Mouse (Mus musculus): ENCODE results near the gene Zc3h8. TPM values are rescaled to one million over a fixed set of nuclear protein-coding genes. Genes with fewer than 3 reads are reported as not detected.

The Zc3h8 gene
- polyA plus RNA-seq, 1 experiment from 2014 or later, result 9.2 TPM

- Histone ChIP-seq H3K9me3 (no peaks in the 10 kb centered on the region), H3K9ac (replicated peaks) (no peak overlapping the region), H3K36me3 (no peaks in the 10 kb centered on the region), H3K4me2 (replicated peaks) (no peak overlapping the region), H3K4me1 (no peaks in the 10 kb centered on the region), H3K27me3 (no peaks in the 10 kb centered on the region), H3K27ac (replicated peaks) (no peak overlapping the region), H3K4me3 (no peak overlapping the region)
- ATAC-seq (ENCODE audit: low FRiP score, low read depth), result no peak
- WGBS, result 86% methylated on average over 8 of the region's 8 CpGs
Measured at GRCm38 (mm10) chr2:128885225-128885811, 58.6 kb downstream of the Zc3h8 start.

- H3K4me3 ChIP-seq, result no peak overlapping the region
- no peak for ATAC-seq (ENCODE audit: low FRiP score, low read depth)
- H3K4me1 ChIP-seq, result no peaks in the 10 kb centered on the region
- no peak overlapping the region for H3K9ac ChIP-seq (replicated peaks)
- WGBS, result 70% methylated on average over 4 of the region's 4 CpGs
- no peaks in the 10 kb centered on the region for H3K27me3 ChIP-seq
- no peaks in the 10 kb centered on the region for H3K9me3 ChIP-seq
- no peak overlapping the region for H3K4me2 ChIP-seq (replicated peaks)
- H3K36me3 ChIP-seq, result no peaks in the 10 kb centered on the region
- no peak overlapping the region for H3K27ac ChIP-seq (replicated peaks)
Measured at GRCm38 (mm10) chr2:128881236-128881635, 62.6 kb downstream of the Zc3h8 start.

Small RNA genes within 50 kb of the gene (microRNA-seq; reads per million reads assigned to microRNA genes)
- gene Gm22859, result not detected

Other genes with a start within 250 kb of the Zc3h8 start
- gene Mertk, start 245.1 kb downstream of the Zc3h8 start, polyA plus RNA-seq (2016; fragmentation: Nextera tagmentation; extraction: Ambion mirVana), result 3.3 and 4.6 TPM in 2 replicates
- gene Tmem87b, start 126.0 kb downstream of the Zc3h8 start, polyA plus RNA-seq (2016; fragmentation: Nextera tagmentation; extraction: Ambion mirVana), result 33.2 and 34.3 TPM in 2 replicates
- 1.9 and 2.2 TPM in 2 replicates for gene Fbln7, start 81.1 kb downstream of the Zc3h8 start, polyA plus RNA-seq (2016; fragmentation: Nextera tagmentation; extraction: Ambion mirVana)
- 4.3 TPM in 2 replicates for gene Zc3h6, start 23.3 kb upstream of the Zc3h8 start, polyA plus RNA-seq (2016; fragmentation: Nextera tagmentation; extraction: Ambion mirVana)
- gene Gm10762, start 23.6 kb upstream of the Zc3h8 start, polyA plus RNA-seq (2016; fragmentation: Nextera tagmentation; extraction: Ambion mirVana), result 29.3 and 31.7 TPM in 2 replicates
- gene Vinac1, start 104.1 kb upstream of the Zc3h8 start, polyA plus RNA-seq (2016; fragmentation: Nextera tagmentation; extraction: Ambion mirVana), result 0.24 and 0.31 TPM in 2 replicates
- 15.1 and 16.8 TPM in 2 replicates for gene Ttl, start 121.9 kb upstream of the Zc3h8 start, polyA plus RNA-seq (2016; fragmentation: Nextera tagmentation; extraction: Ambion mirVana)
- gene Polr1b, start 156.9 kb upstream of the Zc3h8 start, polyA plus RNA-seq (2016; fragmentation: Nextera tagmentation; extraction: Ambion mirVana), result 27.2 and 27.3 TPM in 2 replicates
- gene Chchd5, start 185.6 kb upstream of the Zc3h8 start, polyA plus RNA-seq (2016; fragmentation: Nextera tagmentation; extraction: Ambion mirVana), result 23.1 and 24.2 TPM in 2 replicates